Mouse (Mus musculus) hindbrain, embryonic 10.5 days (tissue): ENCODE measurements at regions not wholly inside any gene's neighbourhood (a gene's known extent, or its start where the extent isn't known, plus 50 kb on each side); places are given as distances from the start of the nearest gene placed in this dataset.

Experiments
- DNase-seq: peaks from one replicate; pipeline ENCODE4 v3.0.0-alpha.2; 2017; ENCODE audit warnings: low spot score
- H3K27ac ChIP-seq: fragments of 300-500 bp; sonication (generic); 2 replicates; pipeline ENCODE4 v1.5.1; 2016; ENCODE audit warnings: mild to moderate bottlenecking, moderate library complexity
- H3K27me3 ChIP-seq: fragments of 300-500 bp; sonication (generic); 2 replicates; pipeline ENCODE4 v1.6.1; 2016; ENCODE audit warnings: mild to moderate bottlenecking; ENCODE audit not compliant: poor library complexity, insufficient read depth, severe bottlenecking
- H3K36me3 ChIP-seq: fragments of 300-500 bp; sonication (generic); 2 replicates; pipeline ENCODE4 v1.6.1; 2016; ENCODE audit warnings: mild to moderate bottlenecking, moderate library complexity
- H3K4me1 ChIP-seq: fragments of 300-500 bp; sonication (generic); replicated peaks from 2 replicates; pipeline ENCODE4 v1.6.1; 2016; ENCODE audit warnings: mild to moderate bottlenecking
- H3K4me3 ChIP-seq: fragments of 300-500 bp; sonication (generic); 2 replicates; pipeline ENCODE4 v1.5.1; 2016; ENCODE audit warnings: mild to moderate bottlenecking, moderate library complexity
- H3K9me3 ChIP-seq: fragments of 300-500 bp; sonication (generic); 2 replicates; pipeline ENCODE4 v1.6.1; 2016; ENCODE audit warnings: mild to moderate bottlenecking, moderate library complexity
- WGBS: fragments of 180-500 bp; shearing (Covaris S2); methylation state at CpG from one replicate; pipeline ENCODE4 v1.1.7; 2016; 5-methylcytosine and 5-hydroxymethylcytosine counted together

GRCm38 (mm10) chr13:83872143-83872819 is 349.8 kb upstream of the Tmem161b start:
- no peaks in the 10 kb centered on the region for H3K36me3 ChIP-seq
- no peak for DNase-seq
- peak overlapping the region; percentile 69; the same call in 1 of the 2 replicates for H3K27ac ChIP-seq
- WGBS = 55% methylated on average over 3 of the region's 3 CpGs
- no peaks in the 10 kb centered on the region for H3K9me3 ChIP-seq
- no peaks in the 10 kb centered on the region for H3K27me3 ChIP-seq
- peaks cover 35% of the 10 kb centered on the region for H3K4me1 ChIP-seq
- H3K4me3 ChIP-seq = no peak overlapping the region

DNA sequence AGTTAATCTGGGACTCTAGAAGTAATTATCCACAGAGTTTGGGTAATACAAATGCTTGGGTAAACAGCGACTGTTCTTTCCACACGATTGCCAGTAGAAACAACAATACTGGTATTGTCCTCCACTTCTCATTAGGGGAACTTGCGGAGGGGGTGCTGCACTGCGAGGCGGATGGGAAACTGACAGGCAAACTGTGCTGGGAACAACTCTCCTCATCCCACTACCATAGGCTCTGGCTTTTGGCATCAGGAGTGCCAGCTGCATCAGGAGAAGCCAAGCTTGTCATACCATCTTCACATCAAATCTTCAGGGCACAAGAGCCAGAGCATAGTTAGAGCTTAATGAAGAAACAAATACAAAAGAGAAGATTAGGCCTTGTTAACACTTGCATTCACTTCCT is 349.2 kb upstream of the Tmem161b start:
- no peak for DNase-seq
- Histone ChIP-seq H3K27ac (peak overlapping the region; percentile 69), H3K36me3 (no peaks in the 10 kb centered on the region), H3K4me1 (peaks cover 31% of the 10 kb centered on the region), H3K9me3 (no peaks in the 10 kb centered on the region), H3K4me3 (no peak overlapping the region), H3K27me3 (no peaks in the 10 kb centered on the region)
- 4% methylated on average over 5 of the region's 5 CpGs for WGBS

GRCm38 (mm10) chr13:83879561-83879960 is 342.5 kb upstream of the Tmem161b start:
- H3K4me1 ChIP-seq = peaks cover 31% of the 10 kb centered on the region
- no peaks in the 10 kb centered on the region for H3K9me3 ChIP-seq
- H3K27ac ChIP-seq = peak overlapping the region; percentile 66; the same call in 1 of the 2 replicates
- WGBS = 68% methylated on average over 2 of the region's 2 CpGs
- no peaks in the 10 kb centered on the region for H3K36me3 ChIP-seq
- H3K4me3 ChIP-seq = no peak overlapping the region
- DNase-seq = no peak
- H3K27me3 ChIP-seq = no peaks in the 10 kb centered on the region

GRCm38 (mm10) chr13:83880305-83880704 is 341.8 kb upstream of the Tmem161b start:
- H3K36me3 ChIP-seq = no peaks in the 10 kb centered on the region
- 0 out of 2 replicates have a peak overlapping the region, but pooled peaks have one; percentile 66 for H3K27ac ChIP-seq
- peak; percentile 42 for DNase-seq
- no peaks in the 10 kb centered on the region for H3K27me3 ChIP-seq
- H3K9me3 ChIP-seq = no peaks in the 10 kb centered on the region
- no peak overlapping the region for H3K4me3 ChIP-seq
- WGBS = 45% methylated on average over 2 of the region's 2 CpGs
- H3K4me1 ChIP-seq = peaks cover 39% of the 10 kb centered on the region

DNA sequence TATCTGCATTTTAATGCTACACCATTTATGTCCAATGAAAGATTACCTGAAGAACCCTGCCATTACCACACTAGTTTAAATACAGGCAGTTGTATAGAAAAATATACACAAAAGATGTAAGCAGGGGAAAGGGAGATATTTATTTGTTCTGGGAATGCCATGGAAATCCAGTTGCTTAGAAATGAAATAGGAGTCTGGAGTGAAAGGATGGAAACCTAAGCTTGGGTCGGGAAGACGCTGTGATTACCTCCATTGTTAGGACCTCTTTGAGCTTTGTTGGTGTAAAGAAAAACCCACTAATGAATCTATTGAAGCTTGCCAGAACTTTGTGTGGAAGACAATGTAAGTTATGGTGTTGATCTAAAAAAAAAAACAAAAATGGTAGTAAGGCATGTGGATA is 341.3 kb upstream of the Tmem161b start:
- no peaks in the 10 kb centered on the region for H3K9me3 ChIP-seq
- peaks cover 42% of the 10 kb centered on the region for H3K4me1 ChIP-seq
- no peaks in the 10 kb centered on the region for H3K36me3 ChIP-seq
- H3K27me3 ChIP-seq = no peaks in the 10 kb centered on the region
- WGBS = 44% methylated on average over 2 of the region's 2 CpGs
- H3K4me3 ChIP-seq = no peak overlapping the region
- H3K27ac ChIP-seq = 0 out of 2 replicates have a peak overlapping the region, but pooled peaks have one; percentile 66
- DNase-seq = no peak

DNA sequence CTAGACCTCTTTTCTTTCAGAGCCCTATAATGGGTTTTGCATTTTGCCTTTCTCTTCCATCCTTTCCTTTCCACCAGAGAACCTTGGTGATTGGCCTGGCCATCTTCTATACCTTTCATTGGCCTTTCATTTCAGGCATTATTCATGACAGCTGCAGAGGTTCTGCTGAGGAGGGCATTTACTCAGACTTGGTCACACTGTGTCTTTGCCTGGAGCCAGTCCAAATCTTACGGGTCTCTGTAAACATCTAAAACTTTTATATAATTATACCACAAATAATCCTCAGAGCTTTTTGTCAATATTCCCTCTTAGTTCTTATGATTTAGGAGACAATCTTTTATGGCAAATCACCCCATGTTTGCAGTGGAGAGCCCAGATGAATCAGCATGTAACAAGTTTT is 339.3 kb upstream of the Tmem161b start:
- WGBS = 89% methylated on average over 1 of the region's 1 CpGs
- DNase-seq = no peak
- Histone ChIP-seq H3K27me3 (no peaks in the 10 kb centered on the region), H3K27ac (peak overlapping the region; percentile 50; the same call in 1 of the 2 replicates), H3K9me3 (no peaks in the 10 kb centered on the region), H3K36me3 (no peaks in the 10 kb centered on the region), H3K4me3 (no peak overlapping the region), H3K4me1 (peaks cover 44% of the 10 kb centered on the region)

GRCm38 (mm10) chr13:83883821-83884220 is 338.3 kb upstream of the Tmem161b start:
- no peak overlapping the region for H3K4me3 ChIP-seq
- DNase-seq = no peak
- H3K27me3 ChIP-seq = no peaks in the 10 kb centered on the region
- no peaks in the 10 kb centered on the region for H3K36me3 ChIP-seq
- H3K27ac ChIP-seq = peak overlapping the region; percentile 79
- 92% methylated on average over 4 of the region's 4 CpGs for WGBS
- H3K9me3 ChIP-seq = no peaks in the 10 kb centered on the region
- H3K4me1 ChIP-seq = peaks cover 44% of the 10 kb centered on the region

DNA sequence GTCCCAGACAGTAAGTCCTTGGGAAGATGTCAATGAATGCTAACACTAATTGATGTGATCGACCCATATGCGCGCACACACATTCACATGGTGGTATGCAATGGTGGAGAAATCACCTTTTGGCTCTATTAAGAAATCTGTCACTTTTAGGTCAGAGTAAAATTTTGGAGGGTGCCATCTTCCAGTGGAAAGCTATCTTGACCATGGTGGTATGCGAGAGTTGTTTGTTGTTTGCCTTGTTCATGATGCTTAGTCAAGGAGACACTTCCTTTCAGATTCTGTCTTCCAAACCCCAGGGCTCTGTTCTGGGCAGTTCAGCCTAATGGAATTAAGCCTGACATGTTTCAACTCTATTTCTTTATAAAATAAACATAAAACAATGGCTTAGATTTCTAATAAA is 337.9 kb upstream of the Tmem161b start:
- Histone ChIP-seq H3K9me3 (no peaks in the 10 kb centered on the region), H3K27ac (peak overlapping the region; percentile 79), H3K36me3 (no peaks in the 10 kb centered on the region), H3K4me3 (no peak overlapping the region), H3K4me1 (peaks cover 44% of the 10 kb centered on the region), H3K27me3 (no peaks in the 10 kb centered on the region)
- DNase-seq = no peak
- WGBS = 86% methylated on average over 4 of the region's 4 CpGs

GRCm38 (mm10) chr13:83884766-83885543 is 337.1 kb upstream of the Tmem161b start:
- Histone ChIP-seq H3K27me3 (no peaks in the 10 kb centered on the region), H3K9me3 (no peaks in the 10 kb centered on the region), H3K36me3 (no peaks in the 10 kb centered on the region), H3K4me3 (no peak overlapping the region), H3K4me1 (peaks cover 39% of the 10 kb centered on the region), H3K27ac (peak overlapping the region; percentile 79)
- DNase-seq = peak; percentile 59
- WGBS = 37% methylated on average over 13 of the region's 13 CpGs

DNA sequence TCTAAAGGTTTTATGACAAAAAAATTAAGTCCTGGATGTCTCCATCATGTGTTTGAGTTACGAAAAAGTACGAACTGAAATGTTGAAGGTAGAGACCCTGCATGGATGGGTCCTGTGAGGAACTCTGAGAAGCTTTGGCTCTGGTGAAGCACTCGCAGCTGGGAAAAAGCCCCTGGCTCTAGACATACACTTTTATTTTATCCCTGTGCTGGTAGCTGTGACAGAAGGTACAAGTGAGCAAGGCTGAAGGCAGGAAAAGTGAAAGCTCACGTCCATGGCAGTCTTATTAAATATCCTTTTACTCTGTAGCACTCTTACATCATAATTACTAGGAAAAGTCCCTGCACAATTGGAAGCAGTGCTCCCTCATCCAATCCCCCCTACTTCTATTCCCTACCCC is 336.4 kb upstream of the Tmem161b start:
- Histone ChIP-seq H3K27me3 (no peaks in the 10 kb centered on the region), H3K27ac (peak overlapping the region; percentile 79), H3K9me3 (no peaks in the 10 kb centered on the region), H3K4me1 (peaks cover 31% of the 10 kb centered on the region), H3K4me3 (no peak overlapping the region), H3K36me3 (no peaks in the 10 kb centered on the region)
- no peak for DNase-seq
- 74% methylated on average over 4 of the region's 4 CpGs for WGBS

- no peaks in the 10 kb centered on the region for H3K4me1 ChIP-seq
- H3K36me3 ChIP-seq = no peaks in the 10 kb centered on the region
- no peak overlapping the region for H3K27ac ChIP-seq
- H3K4me3 ChIP-seq = no peak overlapping the region
- 86% methylated on average over 2 of the region's 2 CpGs for WGBS
- no peaks in the 10 kb centered on the region for H3K27me3 ChIP-seq
- DNase-seq = no peak
- H3K9me3 ChIP-seq = peaks cover 8% of the 10 kb centered on the region
Observed at GRCm38 (mm10) chr13:83914697-83915096, 307.4 kb upstream of the Tmem161b start.

DNA sequence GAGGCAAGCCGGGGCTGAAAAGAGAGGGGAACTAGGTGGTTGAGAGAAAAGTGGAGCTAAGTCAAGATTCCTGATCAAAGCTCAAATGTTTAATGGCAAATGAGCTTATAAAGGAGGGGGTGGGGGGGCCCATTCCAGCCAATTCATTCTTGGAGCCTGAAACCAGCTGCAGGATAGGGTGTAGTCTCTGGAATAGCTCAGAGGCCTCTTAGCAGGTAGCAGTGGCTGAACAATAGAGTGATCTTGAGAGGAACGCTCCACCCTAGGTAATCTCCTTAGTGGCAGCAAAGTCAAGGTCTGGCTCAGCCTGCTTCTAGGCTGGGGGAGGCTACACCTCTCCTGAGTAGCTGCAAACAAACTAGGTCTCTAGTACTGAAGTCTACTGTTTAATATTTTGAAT is 289.3 kb upstream of the Tmem161b start:
- Histone ChIP-seq H3K27me3 (no peaks in the 10 kb centered on the region), H3K4me1 (no peaks in the 10 kb centered on the region), H3K36me3 (no peaks in the 10 kb centered on the region), H3K9me3 (peaks cover 8% of the 10 kb centered on the region; the same call in 1 of the 2 replicates), H3K27ac (no peak overlapping the region), H3K4me3 (no peak overlapping the region)
- WGBS = 78% methylated on average over 2 of the region's 2 CpGs
- DNase-seq = no peak

GRCm38 (mm10) chr13:83946495-83946894 is 275.6 kb upstream of the Tmem161b start:
- Histone ChIP-seq H3K36me3 (no peaks in the 10 kb centered on the region), H3K4me1 (peaks cover 11% of the 10 kb centered on the region; the same call in 1 of the 2 replicates), H3K4me3 (no peak overlapping the region), H3K9me3 (no peaks in the 10 kb centered on the region), H3K27me3 (no peaks in the 10 kb centered on the region), H3K27ac (no peak overlapping the region)
- WGBS = 85% methylated on average over 4 of the region's 4 CpGs
- no peak for DNase-seq
